Mouse (Mus musculus) ovary, postnatal 36 days (tissue): ENCODE measurements around the gene C2cd4d.
A peak's percentile ranks its signal among the peaks of the same experiment; 100 is the strongest.

ENCODE experiments used
- DNase-seq: peaks from one replicate; pipeline ENCODE4 v3.0.0; 2022; ENCODE audit warnings: low spot score, mixed read lengths

The C2cd4d gene

DNA sequence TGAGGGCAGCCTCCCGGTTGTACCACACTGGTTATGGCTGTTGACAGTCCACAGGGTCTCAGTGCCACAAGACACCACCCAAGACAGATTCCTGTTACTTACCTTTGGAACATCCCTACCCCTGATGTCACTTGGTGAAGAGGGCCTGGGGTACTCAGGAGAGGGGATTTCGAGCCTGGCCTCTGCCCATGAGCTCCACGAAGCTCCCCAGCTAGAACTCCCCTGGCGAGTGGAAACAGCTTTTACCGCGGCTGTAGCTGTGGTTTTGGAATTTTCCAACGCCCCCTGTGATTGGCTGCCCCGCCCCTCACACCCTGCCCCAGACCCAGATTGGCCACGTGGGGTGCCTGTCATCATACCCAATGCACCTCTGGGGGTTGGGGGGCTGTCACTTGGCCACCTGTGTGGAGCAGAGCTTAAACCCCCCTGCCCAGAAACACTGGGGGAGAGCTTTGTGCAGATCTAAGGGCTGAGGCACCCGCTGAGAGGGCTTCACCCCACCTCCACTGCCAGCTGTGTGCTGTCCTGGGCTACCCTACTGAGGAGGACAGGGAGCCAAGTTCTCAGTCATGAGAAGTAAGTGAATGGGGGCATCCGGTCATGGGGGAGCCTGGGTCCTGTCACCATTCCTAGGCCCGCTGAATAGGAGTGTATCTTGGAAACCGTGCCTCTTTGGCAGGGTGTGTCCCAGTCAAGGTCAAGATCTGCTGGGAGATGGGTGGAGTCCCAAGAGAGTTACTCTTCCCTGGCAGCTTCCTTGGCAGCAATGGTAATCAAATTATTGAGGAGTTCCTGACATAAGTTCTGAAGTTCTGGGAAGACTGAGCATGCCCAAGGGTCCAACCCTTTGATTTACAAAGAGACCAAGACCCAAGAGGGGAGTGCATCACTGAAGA lies 15.0 kb downstream of the C2cd4d start:
- DNase-seq, result no peak

GRCm38 (mm10) chr3:94379831-94380510 lies 17.7 kb downstream of the C2cd4d start:
- DNase-seq, result no peak

DNA sequence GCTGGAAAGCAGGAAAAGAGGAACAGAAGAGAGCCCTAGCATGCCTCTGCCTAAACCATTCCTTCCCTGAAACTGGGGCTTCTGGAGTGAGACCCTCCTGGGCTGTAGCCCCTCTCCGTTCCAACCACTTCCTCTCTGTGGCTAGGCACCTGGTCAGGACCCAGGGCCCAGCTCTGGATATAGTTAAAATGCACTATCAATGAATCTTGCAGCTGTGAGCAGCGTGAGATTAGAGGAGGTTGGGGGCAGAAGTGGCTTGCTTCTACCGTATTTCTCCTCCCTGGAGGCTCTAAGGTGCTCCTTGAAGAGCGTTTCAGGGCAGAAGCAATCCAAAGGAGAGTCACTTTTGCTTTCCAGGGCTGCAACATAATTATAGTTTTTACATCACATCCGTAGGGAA lies 20.1 kb downstream of the C2cd4d start:
- DNase-seq, result no peak

DNA sequence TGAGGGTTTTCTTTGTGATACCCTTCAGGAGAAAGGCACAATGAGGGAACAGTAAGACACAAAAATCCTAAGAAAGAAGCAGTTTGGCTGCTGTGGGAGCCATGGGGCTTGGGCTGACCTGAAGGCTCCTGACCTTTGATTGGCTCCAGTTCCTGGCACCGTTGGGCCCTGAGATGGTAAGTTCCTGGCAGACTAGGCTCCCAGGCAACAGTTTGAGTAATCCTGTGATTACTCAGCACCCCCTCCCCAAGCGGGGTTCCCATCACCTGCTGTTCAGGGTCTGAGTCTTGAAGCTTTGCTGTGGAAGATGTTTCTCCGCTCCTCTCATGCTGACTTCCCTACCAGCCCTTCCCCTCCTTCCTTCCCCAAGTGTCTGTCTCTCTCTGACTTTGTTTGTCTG lies 21.2 kb downstream of the C2cd4d start:
- DNase-seq, result no peak

DNA sequence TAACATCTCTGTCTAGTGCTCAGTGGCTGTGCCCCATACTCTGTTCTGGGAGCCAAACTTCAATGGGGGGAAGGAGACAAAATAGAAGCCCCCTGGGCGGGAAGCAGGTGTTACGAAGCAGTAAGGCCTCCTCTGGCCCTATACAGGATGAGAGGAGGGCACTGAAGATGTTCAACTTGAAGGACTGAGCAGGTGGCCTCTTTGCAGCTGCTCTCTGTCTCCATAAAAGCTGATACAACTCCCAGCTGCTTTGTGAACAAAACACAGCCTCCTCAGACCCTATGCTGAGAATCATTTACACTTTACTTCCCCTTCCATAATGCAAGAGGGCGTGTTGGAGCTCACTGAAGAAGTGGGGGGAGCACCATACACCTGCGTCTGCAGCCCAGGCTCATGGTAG lies 24.4 kb downstream of the C2cd4d start:
- no peak for DNase-seq

- no peak for DNase-seq
Measured at GRCm38 (mm10) chr3:94387391-94387790, 25.2 kb downstream of the C2cd4d start.

GRCm38 (mm10) chr3:94388047-94388446 lies 25.8 kb downstream of the C2cd4d start:
- DNase-seq, result no peak

DNA sequence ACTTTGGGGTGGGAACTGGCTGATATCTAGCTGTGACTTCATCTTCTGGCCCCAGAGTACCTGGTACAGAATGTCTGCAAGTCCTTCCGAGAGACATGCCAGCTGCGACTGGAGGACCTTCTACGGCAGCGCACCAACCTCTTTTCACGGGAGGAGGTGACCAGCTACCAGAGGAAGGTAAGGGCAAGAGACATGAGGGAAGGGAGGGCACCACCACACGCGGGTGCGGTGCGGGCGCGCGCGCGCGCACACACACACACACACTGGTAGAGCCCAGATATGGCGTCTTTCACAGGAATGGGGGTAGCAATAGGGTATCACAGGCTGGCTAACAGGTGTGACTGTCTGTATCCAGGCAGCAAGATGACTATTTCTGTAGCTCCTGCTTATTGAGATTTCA lies 27.2 kb downstream of the C2cd4d start:
- no peak for DNase-seq

GRCm38 (mm10) chr3:94391001-94391400 lies 28.8 kb downstream of the C2cd4d start:
- no peak for DNase-seq

GRCm38 (mm10) chr3:94392128-94392527 lies 29.9 kb downstream of the C2cd4d start:
- DNase-seq, result no peak

DNA sequence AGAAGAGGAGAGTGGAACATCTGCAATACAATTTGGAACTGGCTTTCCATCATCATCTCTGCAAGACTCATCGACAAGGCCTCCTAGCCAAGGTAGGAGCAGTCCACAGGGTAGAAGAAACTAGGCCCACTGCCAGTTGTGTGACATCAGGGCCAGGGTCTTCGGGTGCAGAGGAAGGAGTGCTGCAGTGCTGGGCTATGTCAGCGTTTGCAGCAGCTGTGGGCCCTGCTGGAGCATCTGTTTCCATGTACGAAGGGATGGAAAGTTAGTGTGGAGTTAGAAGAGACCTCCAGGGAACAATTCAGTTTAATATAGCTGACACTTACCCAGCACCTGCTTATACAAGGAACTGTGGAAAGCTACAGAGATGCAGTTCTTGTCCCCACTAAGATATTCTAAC lies 30.8 kb downstream of the C2cd4d start:
- DNase-seq, result no peak

- DNase-seq, result no peak
Measured at GRCm38 (mm10) chr3:94396336-94396735, 34.1 kb downstream of the C2cd4d start.

DNA sequence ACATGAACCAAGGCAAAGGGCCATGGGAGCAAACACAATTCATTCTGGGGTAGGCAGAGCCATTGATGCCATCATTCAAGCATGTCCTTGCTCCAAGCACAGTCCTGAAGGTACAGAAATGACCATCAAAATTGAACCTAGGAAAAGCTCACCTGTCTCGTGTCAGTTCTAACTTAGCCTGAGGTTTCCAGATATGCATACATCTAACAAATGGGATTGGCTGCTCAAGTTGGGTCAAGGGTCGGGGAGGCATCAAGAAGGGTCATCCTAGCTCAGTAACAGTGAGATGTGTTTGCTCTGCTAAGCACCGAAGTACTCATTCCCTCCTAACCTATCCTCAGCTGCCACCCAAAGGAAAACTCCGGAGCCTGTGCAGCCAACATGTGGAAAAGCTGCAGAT lies 34.6 kb downstream of the C2cd4d start:
- DNase-seq, result no peak

DNA sequence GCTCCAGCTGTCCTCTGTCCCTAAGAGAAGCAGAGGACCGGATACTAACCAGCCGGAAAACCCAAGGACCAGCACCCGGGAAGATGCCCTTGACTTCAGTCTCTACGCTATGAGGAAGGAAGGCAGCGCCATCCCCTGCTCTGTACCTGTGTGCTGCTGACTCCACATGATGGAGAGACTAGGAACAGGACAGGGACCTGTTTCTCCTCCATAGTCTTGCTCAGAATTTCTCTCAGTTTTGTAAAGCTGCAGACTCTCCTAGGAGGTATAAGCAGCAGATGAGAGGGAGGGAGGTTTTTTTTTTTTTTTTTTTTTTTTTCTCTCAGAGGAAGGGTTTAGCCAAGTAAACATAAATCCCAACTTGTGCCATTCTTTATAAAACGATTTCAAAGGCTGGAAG lies 36.0 kb downstream of the C2cd4d start, which contains the start of gene Lingo4:
Lingo4 (plus strand) TSS at position 301 of the 400 bp plus-strand sequence.
- no peak for DNase-seq

GRCm38 (mm10) chr3:94398943-94399481 lies 36.8 kb downstream of the C2cd4d start:
- no peak for DNase-seq

DNA sequence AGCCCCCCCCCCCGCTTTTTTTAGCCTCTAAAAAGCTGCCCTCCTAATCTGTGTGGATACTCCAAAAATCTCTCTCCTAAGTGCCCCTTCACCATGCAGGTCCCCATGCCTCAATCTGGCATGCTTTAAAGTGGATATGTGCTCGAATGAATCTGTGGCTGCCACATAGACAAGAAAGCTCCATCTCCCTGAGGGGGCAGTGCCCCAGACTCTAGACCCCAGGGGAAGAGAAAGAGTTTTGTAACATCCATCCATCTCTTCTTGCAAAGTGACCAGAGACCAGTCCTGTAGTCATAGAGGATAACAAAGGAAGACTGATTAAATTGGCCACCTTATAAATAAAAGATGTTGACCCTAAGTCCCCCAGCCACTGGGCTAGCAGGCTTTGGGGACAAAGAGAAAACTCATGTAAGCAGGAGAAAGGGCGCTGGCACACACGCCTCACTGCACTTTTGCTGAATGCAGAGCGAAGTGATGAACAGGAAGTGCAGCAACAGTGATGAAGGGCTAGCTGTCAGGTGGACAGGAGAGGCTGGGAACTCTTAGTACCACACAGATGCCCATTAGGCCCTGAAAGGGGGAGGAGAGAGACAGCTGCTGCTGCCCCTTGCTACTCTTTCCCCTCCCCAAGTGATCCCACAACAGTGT lies 37.5 kb downstream of the C2cd4d start:
- no peak for DNase-seq

DNA sequence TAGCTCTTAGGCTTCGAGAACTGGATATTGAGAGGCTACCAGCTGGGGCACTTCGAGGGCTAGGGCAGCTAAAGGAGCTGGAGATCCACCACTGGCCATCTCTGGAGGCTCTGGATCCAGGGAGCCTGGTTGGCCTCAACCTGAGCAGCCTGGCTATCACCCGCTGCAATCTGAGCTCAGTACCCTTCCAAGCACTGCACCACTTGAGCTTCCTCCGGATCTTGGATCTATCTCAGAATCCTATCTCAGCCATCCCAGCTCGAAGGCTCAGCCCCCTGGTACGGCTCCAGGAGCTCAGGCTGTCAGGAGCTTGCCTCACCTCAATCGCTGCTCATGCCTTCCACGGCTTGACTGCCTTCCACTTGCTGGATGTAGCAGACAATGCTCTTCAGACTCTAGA lies 40.2 kb downstream of the C2cd4d start:
- no peak for DNase-seq

GRCm38 (mm10) chr3:94404366-94405054 lies 42.3 kb downstream of the C2cd4d start:
- DNase-seq, result no peak

GRCm38 (mm10) chr3:94405561-94405960 lies 43.3 kb downstream of the C2cd4d start:
- DNase-seq, result no peak

DNA sequence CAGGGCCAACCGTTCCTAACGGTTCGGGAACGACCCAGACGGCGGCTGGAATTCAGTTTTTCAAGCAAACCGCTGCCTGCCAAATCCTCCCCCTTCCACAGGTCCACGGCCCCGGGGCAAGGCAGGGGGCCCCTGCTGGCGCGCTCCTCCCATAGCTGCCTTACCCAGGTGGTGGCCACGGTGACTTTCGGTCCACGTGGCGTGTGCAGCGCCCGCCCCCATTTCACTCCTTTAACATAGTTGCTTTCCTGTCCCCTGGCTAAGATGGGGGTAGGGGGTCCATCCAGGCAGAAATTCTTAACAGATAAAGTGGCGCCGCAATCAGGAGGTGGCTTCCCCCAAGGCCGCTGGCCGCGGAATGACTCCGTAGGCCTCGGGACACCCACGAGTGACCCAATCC lies 50.3 kb downstream of the C2cd4d start:
- DNase-seq, result no peak

DNA sequence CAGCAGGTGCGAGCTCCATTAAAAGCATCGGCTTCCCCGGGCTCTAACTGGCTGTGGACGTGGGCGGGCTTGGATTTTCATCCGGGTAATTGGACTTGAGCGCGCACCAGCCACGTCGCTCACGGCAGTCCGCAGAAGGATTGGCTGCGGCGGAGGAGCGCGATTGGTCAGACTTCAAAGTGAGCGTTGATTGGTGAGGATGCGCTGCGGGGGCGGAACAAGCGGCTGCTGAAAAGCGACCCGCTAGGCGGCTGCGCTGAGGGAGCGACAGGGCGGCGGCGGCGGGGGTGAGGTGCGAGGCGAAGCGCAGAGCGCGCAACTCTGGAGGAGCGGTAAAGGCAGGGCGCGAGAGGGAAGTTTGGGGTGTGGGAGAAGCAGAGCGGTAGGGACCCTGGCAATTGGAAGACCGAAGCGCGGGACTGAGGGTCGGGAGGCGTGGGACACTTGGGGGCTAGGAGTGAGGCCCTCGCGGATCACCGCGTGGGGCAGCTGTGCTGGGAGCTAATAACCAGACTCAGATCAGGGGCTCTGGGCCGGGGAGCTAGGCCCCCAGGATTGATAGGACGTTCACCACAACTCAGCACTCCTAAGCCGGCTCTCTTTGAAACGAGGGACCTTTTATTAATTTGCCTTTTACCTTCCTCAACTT lies 50.9 kb downstream of the C2cd4d start, which contains the start of gene Tdrkh:
Tdrkh (plus strand) TSS at position 243 of the 649 bp plus-strand sequence.
- peak; percentile 91 for DNase-seq
